Mouse (Mus musculus) adrenal gland, postnatal 36 days (tissue): ENCODE measurements around the gene Cyp3a11. TPM values are rescaled to one million over a fixed set of nuclear protein-coding genes. Genes with fewer than 3 reads are reported as not detected.
"Not testable (repeated sequence)": the region's sequence is repeated elsewhere in the genome, so short reads cannot be mapped to it uniquely, and the experiment has no call there.

Source experiments
- DNase-seq, 2 experiments: peaks; one replicate each; pipeline ENCODE4 v3.0.0; 2021; ENCODE audit warnings: mixed read lengths in 1 of 2
- long read RNA-seq, 2 experiments: library from polyadenylated mRNA; stranded (forward); transcript quantifications; one replicate each; pipeline ENCODE4 v2.0.0; 2021; ENCODE audit warnings: borderline sequencing depth in 2 of 2
- total RNA-seq, 2 experiments: library from RNA; stranded (reverse); gene quantifications; 2 replicates each; pipeline ENCODE4 v1.2.3; 2021

The Cyp3a11 gene
- 1 to 10 TPM in 1 of 2 experiments, not detected in 1; 1.9 TPM for total RNA-seq
- long read RNA-seq, experiment 1, partial matches to known transcripts = 1 of 2 reads
- long read RNA-seq, experiment 1, other reads (novel, unspliced or antisense) = 0 of 2 reads
- long read RNA-seq, experiment 2, transcript Cyp3a11-201 (13 exons, 2,344 nt) = major isoform, 14 of 15 reads
- long read RNA-seq, experiment 2, partial matches to known transcripts = 1 of 15 reads
- long read RNA-seq, experiment 2, other reads (novel, unspliced or antisense) = 0 of 15 reads

- DNase-seq = no peak
These were observed at the start of gene Cyp3a11 for GRCm38 (mm10) chr5:145879688-145880087. Gene Cyp3a11 (minus strand): TSS chr5:145879964.

- DNase-seq = no peak
These were observed 33.1 kb upstream of the Cyp3a11 start for GRCm38 (mm10) chr5:145912912-145913311.

- DNase-seq = no peak
These were observed 32.0 kb upstream of the Cyp3a11 start for GRCm38 (mm10) chr5:145911781-145912180.

- not testable (repeated sequence) for DNase-seq
These were observed 27.2 kb upstream of the Cyp3a11 start for GRCm38 (mm10) chr5:145906937-145907336.

GRCm38 (mm10) chr5:145904535-145904934, 24.8 kb upstream of the Cyp3a11 start:
- DNase-seq = no peak

GRCm38 (mm10) chr5:145903349-145903748, 23.6 kb upstream of the Cyp3a11 start:
- no peak for DNase-seq

- no peak for DNase-seq
These were observed 20.7 kb upstream of the Cyp3a11 start for GRCm38 (mm10) chr5:145900436-145900990.

GRCm38 (mm10) chr5:145897271-145897670, 17.5 kb upstream of the Cyp3a11 start:
- DNase-seq = no peak

GRCm38 (mm10) chr5:145881207-145881606, 1.4 kb upstream of the Cyp3a11 start:
- no peak for DNase-seq

- DNase-seq = not testable (repeated sequence)
These were observed 12.3 kb downstream of the Cyp3a11 start for GRCm38 (mm10) chr5:145867433-145867832.

GRCm38 (mm10) chr5:145805796-145806195, 74.0 kb downstream of the Cyp3a11 start, which contains the start of gene Cyp3a44:
Gene Cyp3a44 (minus strand): TSS chr5:145805874.
- DNase-seq = not testable (repeated sequence)

Other genes with a start within 250 kb of the Cyp3a11 start
- not detected for gene Cyp3a41a, start 159.8 kb downstream of the Cyp3a11 start, total RNA-seq
- gene Cyp3a44, start 74.1 kb downstream of the Cyp3a11 start, total RNA-seq = not detected
- gene Cyp3a25, start 129.7 kb upstream of the Cyp3a11 start, total RNA-seq = under 1 TPM in 1 of 2 experiments, not detected in 1; 0.40 TPM
- not detected for gene Cyp3a59, start 199.3 kb upstream of the Cyp3a11 start, total RNA-seq